8 mouse cellular contexts compared by ENCODE assay signal in genomic region chr10:82763840-82764631, GRCm38 (mm10). TPM values are rescaled to one million over a fixed set of nuclear protein-coding genes. Genes with fewer than 3 reads are reported as not detected.
DNase-seq lines count a peak whose midpoint lies in the region; ATAC-seq and TF ChIP-seq lines count a peak whose summit lies in the region.

Nfyb (minus strand) TSS chr10:82764144.

- TF ChIP-seq EP300 in heart, adult 2 months (IDR thresholded peaks at IDR 0.05; ENCODE audit: insufficient read depth, low read depth, low read length) = peak; percentile 63

- no peaks in the 10 kb centered on the region for H3K9me3 ChIP-seq in embryonic facial prominence, embryonic 14.5 days (ENCODE audit: control insufficient read depth, low read length)
- H3K9me3 ChIP-seq in limb, embryonic 13.5 days = no peaks in the 10 kb centered on the region
- no peaks in the 10 kb centered on the region for H3K9me3 ChIP-seq in midbrain, embryonic 16.5 days (replicated peaks; ENCODE audit: control insufficient read depth, low read length, poor library complexity, severe bottlenecking)

- peak; percentile 96 for DNase-seq in 3T3-L1 (ENCODE audit: low read depth, low spot score)
- peak; percentile 93 to 97 for DNase-seq in adrenal gland, postnatal 4 days (ENCODE audit: low spot score in 2 of 2)
- peak; percentile 99 for DNase-seq in embryonic facial prominence, embryonic 14.5 days (ENCODE audit: low spot score)
- DNase-seq in heart, adult 2 months = peak; percentile 97 to 99
- DNase-seq in kidney, adult 8-10 months = peak; percentile 97
- peak; percentile 95 to 98 for DNase-seq in spleen, postnatal 10 days (ENCODE audit: low spot score in 2 of 2)

- H3K4me3 ChIP-seq in embryonic facial prominence, embryonic 14.5 days (ENCODE audit: low read depth, low read length) = peak within 1 kb of the TSS; percentile 89
- H3K4me3 ChIP-seq in heart, adult 2 months = peak within 1 kb of the TSS; percentile 61
- peak within 1 kb of the TSS; percentile 90 for H3K4me3 ChIP-seq in limb, embryonic 13.5 days
- H3K4me3 ChIP-seq in midbrain, embryonic 16.5 days (ENCODE audit: low read depth, low read length) = peak within 1 kb of the TSS; percentile 80

- WGBS in embryonic facial prominence, embryonic 14.5 days = 4% methylated on average over 16 of the region's 68 CpGs
- WGBS in heart, adult 2 months = 3% methylated on average over 67 of the region's 68 CpGs
- WGBS in limb, embryonic 13.5 days = 1% methylated on average over 67 of the region's 68 CpGs
- WGBS in midbrain, embryonic 16.5 days = under 1% methylated on average over 54 of the region's 68 CpGs

- H3K4me2 ChIP-seq in embryonic facial prominence, embryonic 14.5 days (ENCODE audit: low read depth, low read length) = peak within 1 kb of the TSS; percentile 77
- peak within 1 kb of the TSS; percentile 75 for H3K4me2 ChIP-seq in limb, embryonic 13.5 days (replicated peaks)
- peak within 1 kb of the TSS; percentile 69 for H3K4me2 ChIP-seq in midbrain, embryonic 16.5 days (ENCODE audit: low read length)

- H3K79me2 ChIP-seq in heart, adult 2 months (replicated peaks; ENCODE audit: control insufficient read depth, insufficient read depth, low read length) = 0 out of 2 replicates have a peak, but pooled peaks cover 1% of the 10 kb centered on the region

- H3K36me3 ChIP-seq in embryonic facial prominence, embryonic 14.5 days (ENCODE audit: control insufficient read depth, insufficient read depth, low read length) = peaks cover 25% of the 10 kb centered on the region
- H3K36me3 ChIP-seq in heart, adult 2 months (ENCODE audit: control insufficient read depth, insufficient read depth, low read length) = peaks cover 7% of the 10 kb centered on the region; the same call in 1 of the 2 replicates
- peaks cover 25% of the 10 kb centered on the region for H3K36me3 ChIP-seq in limb, embryonic 13.5 days
- no peaks in the 10 kb centered on the region for H3K36me3 ChIP-seq in midbrain, embryonic 16.5 days (ENCODE audit: control insufficient read depth, insufficient read depth, low read length)

- peak within 1 kb of the TSS; percentile 98 for H3K9ac ChIP-seq in embryonic facial prominence, embryonic 14.5 days (ENCODE audit: low read depth, low read length)
- peak within 1 kb of the TSS; percentile 74 for H3K9ac ChIP-seq in heart, adult 2 months (ENCODE audit: low read depth, low read length)
- peak within 1 kb of the TSS; percentile 99 for H3K9ac ChIP-seq in limb, embryonic 13.5 days
- peak within 1 kb of the TSS; percentile 97 for H3K9ac ChIP-seq in midbrain, embryonic 16.5 days (ENCODE audit: low read depth, low read length)

- no peaks in the 10 kb centered on the region for H3K27me3 ChIP-seq in embryonic facial prominence, embryonic 14.5 days (replicated peaks; ENCODE audit: control insufficient read depth, insufficient read depth, low read length)
- no peaks in the 10 kb centered on the region for H3K27me3 ChIP-seq in heart, adult 2 months (ENCODE audit: control insufficient read depth, insufficient read depth, low read length)
- no peaks in the 10 kb centered on the region for H3K27me3 ChIP-seq in limb, embryonic 13.5 days
- no peaks in the 10 kb centered on the region for H3K27me3 ChIP-seq in midbrain, embryonic 16.5 days (ENCODE audit: control insufficient read depth, insufficient read depth, low read depth, low read length)

- peak within 1 kb of the TSS; percentile 100 for H3K27ac ChIP-seq in embryonic facial prominence, embryonic 14.5 days (replicated peaks; ENCODE audit: low read depth, low read length)
- H3K27ac ChIP-seq in heart, adult 2 months = peak within 1 kb of the TSS; percentile 86
- H3K27ac ChIP-seq in limb, embryonic 13.5 days = peak within 1 kb of the TSS; percentile 100
- H3K27ac ChIP-seq in midbrain, embryonic 16.5 days (ENCODE audit: low read length) = peak within 1 kb of the TSS; percentile 99

- peak; percentile 88 for TF ChIP-seq POLR2A in heart, adult 2 months (IDR thresholded peaks at IDR 0.05; ENCODE audit: insufficient read depth, low read depth, low read length)

- intact Hi-C loops in heart, adult 2 months (cut with DNase I) = loop anchor here (2.0 to 5.0 kb wide), 3 partner anchors 65 to 132 kb away; no protein-coding TSS in a partner anchor

- H3K4me1 ChIP-seq in embryonic facial prominence, embryonic 14.5 days (ENCODE audit: control insufficient read depth, insufficient read depth, low read length) = peaks cover 19% of the 10 kb centered on the region
- H3K4me1 ChIP-seq in heart, adult 2 months (ENCODE audit: control insufficient read depth, insufficient read depth, low read length) = peaks cover 7% of the 10 kb centered on the region
- H3K4me1 ChIP-seq in limb, embryonic 13.5 days = peaks cover 31% of the 10 kb centered on the region
- peaks cover 31% of the 10 kb centered on the region for H3K4me1 ChIP-seq in midbrain, embryonic 16.5 days (ENCODE audit: control insufficient read depth, insufficient read depth, low read length)

- ATAC-seq in embryonic facial prominence, embryonic 14.5 days (ENCODE audit: low read depth) = peak; percentile 97
- peak; percentile 99 for ATAC-seq in limb, embryonic 13.5 days (ENCODE audit: low FRiP score, low read depth)
- ATAC-seq in midbrain, embryonic 16.5 days = peak; percentile 96

- no peak for TF ChIP-seq CTCF in heart, adult 2 months (IDR thresholded peaks at IDR 0.05)

RNA-seq across cellular contexts. Expression of gene Nfyb, which starts in this region (rescaled TPM):
- 10 to 100 TPM; 31.3 to 34.0 TPM for total RNA-seq in adrenal gland, postnatal 4 days (2021)
- polyA plus RNA-seq in embryonic facial prominence, embryonic 14.5 days (2014; fragmentation: Nextera tagmentation; extraction: Ambion mirVana) = 41.8 and 45.7 TPM in 2 replicates
- total RNA-seq in heart, adult 2 months (2021) = 10 to 100 TPM; 13.9 to 14.1 TPM
- polyA plus RNA-seq in heart, adult 2 months (2012; rRNA removed) = 7.5 and 11.9 TPM in 2 replicates
- 53.4 and 60.5 TPM in 2 replicates for polyA plus RNA-seq in limb, embryonic 13.5 days (2015; fragmentation: Nextera tagmentation; extraction: Ambion mirVana)
- 44.5 and 55.2 TPM in 2 replicates for polyA plus RNA-seq in midbrain, embryonic 16.5 days (2015; fragmentation: Nextera tagmentation; extraction: Ambion mirVana)

Comparison
In these comparisons a context has a peak if more than half of its experiments do, and no peak if none do; other contexts are left out.
1. Peak in every context shown above with its lines: DNase-seq, ATAC-seq, H3K4me3 ChIP-seq and H3K27ac ChIP-seq.